Mouse (Mus musculus) embryo, embryonic 10 days (tissue): Measurements from ENCODE around the gene Emsy.

Experiments
- DNase-seq: peaks from one replicate; pipeline ENCODE4 v3.0.0-alpha.2; 2015; ENCODE audit warnings: low spot score

Gene Emsy

GRCm38 (mm10) chr7:98656531-98657221 lies at the start of gene Emsy:
Emsy (minus strand) TSS chr7:98656783.
- peak; percentile 99 for DNase-seq

GRCm38 (mm10) chr7:98704276-98704675 lies 47.7 kb upstream of the Emsy start:
- no peak for DNase-seq

GRCm38 (mm10) chr7:98703365-98703881 lies 46.8 kb upstream of the Emsy start:
- peak; percentile 56 for DNase-seq

GRCm38 (mm10) chr7:98702283-98703240 lies 46.0 kb upstream of the Emsy start, which contains the start of gene Thap12:
Thap12 (plus strand) TSS chr7:98703103.
- DNase-seq = peak; percentile 100

- DNase-seq = no peak
Observed at GRCm38 (mm10) chr7:98701771-98702170, 45.2 kb upstream of the Emsy start.

GRCm38 (mm10) chr7:98698590-98698989 lies 42.0 kb upstream of the Emsy start:
- DNase-seq = no peak

- no peak for DNase-seq
Observed at GRCm38 (mm10) chr7:98698041-98698440, 41.5 kb upstream of the Emsy start.

- DNase-seq = peak; percentile 54
Observed at GRCm38 (mm10) chr7:98697496-98697895, 40.9 kb upstream of the Emsy start.

GRCm38 (mm10) chr7:98694046-98694445 lies 37.5 kb upstream of the Emsy start:
- DNase-seq = no peak

GRCm38 (mm10) chr7:98692761-98693546 lies 36.4 kb upstream of the Emsy start:
- DNase-seq = peak; percentile 23

- DNase-seq = peak; percentile 39
Observed at GRCm38 (mm10) chr7:98690831-98691230, 34.2 kb upstream of the Emsy start.

GRCm38 (mm10) chr7:98690126-98690525 lies 33.5 kb upstream of the Emsy start:
- no peak for DNase-seq

- peak; percentile 70 for DNase-seq
Observed at GRCm38 (mm10) chr7:98685895-98686294, 29.3 kb upstream of the Emsy start.

- DNase-seq = no peak
Observed at GRCm38 (mm10) chr7:98682821-98683220, 26.2 kb upstream of the Emsy start.

GRCm38 (mm10) chr7:98680691-98681090 lies 24.1 kb upstream of the Emsy start:
- DNase-seq = no peak

GRCm38 (mm10) chr7:98678441-98678840 lies 21.9 kb upstream of the Emsy start:
- DNase-seq = no peak

- no peak for DNase-seq
Observed at GRCm38 (mm10) chr7:98677511-98677910, 20.9 kb upstream of the Emsy start.

- DNase-seq = no peak
Observed at GRCm38 (mm10) chr7:98674344-98674743, 17.8 kb upstream of the Emsy start.

- peak; percentile 73 for DNase-seq
Observed at GRCm38 (mm10) chr7:98672241-98672955, 15.8 kb upstream of the Emsy start.

- peak; percentile 29 for DNase-seq
Observed at GRCm38 (mm10) chr7:98671416-98671815, 14.8 kb upstream of the Emsy start.

- DNase-seq = no peak
Observed at GRCm38 (mm10) chr7:98670831-98671230, 14.2 kb upstream of the Emsy start.
